Mouse (Mus musculus) MEL (cell line): ENCODE measurements around the gene Gm49661. TPM values are rescaled to one million over a fixed set of nuclear protein-coding genes. Genes with fewer than 3 reads are reported as not detected.

Experiments
- DNase-seq: peaks from one replicate; pipeline ENCODE4 v3.0.0; 2011; ENCODE audit warnings: low read depth, low spot score
- H3K27ac ChIP-seq: 2 replicates; pipeline ENCODE4 v1.5.1; 2012; ENCODE audit warnings: low read depth, mild to moderate bottlenecking, control low read depth, low read length, moderate library complexity; ENCODE audit not compliant: control insufficient read depth
- H3K27me3 ChIP-seq, 2 experiments: fragments of 150-350 bp in 1 of 2; sonication (generic) in 1 of 2; 2 replicates each; pipeline ENCODE4 v1.6.1; 2012; ENCODE audit warnings: low read length in 2 of 2, mild to moderate bottlenecking in 2 of 2, improper control_type of control experiment in 1 of 2, moderate library complexity in 1 of 2; ENCODE audit not compliant: insufficient read depth in 2 of 2, control insufficient read depth in 1 of 2
- H3K36me3 ChIP-seq, 2 experiments: 2 replicates each; pipeline ENCODE4 v1.6.1; 2012 to 2014; ENCODE audit warnings: low read length in 2 of 2, improper control_type of control experiment in 1 of 2, inconsistent platforms in 1 of 2, mild to moderate bottlenecking in 1 of 2; ENCODE audit not compliant: insufficient read depth in 2 of 2, control insufficient read depth in 1 of 2
- H3K4me1 ChIP-seq, 2 experiments: fragments of 150-350 bp in 1 of 2; sonication (generic) in 1 of 2; 2 replicates each; pipeline ENCODE4 v1.6.1; 2012; ENCODE audit warnings: low read length in 2 of 2, improper control_type of control experiment in 1 of 2, mild to moderate bottlenecking in 1 of 2; ENCODE audit not compliant: insufficient read depth in 2 of 2, control insufficient read depth in 1 of 2
- H3K4me3 ChIP-seq, 2 experiments: fragments of 150-350 bp in 1 of 2; sonication (generic) in 1 of 2; 2 replicates each; pipeline ENCODE4 v1.5.1; 2012; ENCODE audit warnings: low read depth in 2 of 2, low read length in 2 of 2, mild to moderate bottlenecking in 2 of 2, moderate library complexity in 2 of 2, control low read depth in 1 of 2, improper control_type of control experiment in 1 of 2; ENCODE audit not compliant: control insufficient read depth in 1 of 2, insufficient read depth in 1 of 2
- H3K79me2 ChIP-seq: 2 replicates; pipeline ENCODE4 v1.6.1; 2012; ENCODE audit warnings: mild to moderate bottlenecking, low read length, moderate library complexity; ENCODE audit not compliant: control insufficient read depth, poor library complexity, insufficient read depth
- H3K9ac ChIP-seq: 2 replicates; pipeline ENCODE4 v1.6.1; 2012; ENCODE audit warnings: low read depth, mild to moderate bottlenecking, control low read depth, low read length, moderate library complexity; ENCODE audit not compliant: control insufficient read depth, poor library complexity, severe bottlenecking
- H3K9me3 ChIP-seq: fragments of 150-350 bp; sonication (generic); replicated peaks from 2 replicates; pipeline ENCODE4 v1.6.1; 2012; ENCODE audit warnings: mild to moderate bottlenecking, low read length, improper control_type of control experiment, moderate library complexity; ENCODE audit not compliant: insufficient read depth
- EP300 ChIP-seq, 2 experiments: IDR thresholded peaks; 2 replicates each; pipeline ENCODE4 v1.6.1; 2011; ENCODE audit warnings: improper control_type of control experiment in 2 of 2, low read length in 2 of 2, low read depth in 1 of 2, mild to moderate bottlenecking in 1 of 2
- GATA1 ChIP-seq: IDR thresholded peaks from 2 replicates; pipeline ENCODE4 v1.6.1; 2011; ENCODE audit warnings: low read depth, low read length, improper control_type of control experiment
- HCFC1 ChIP-seq: IDR thresholded peaks from 2 replicates; pipeline ENCODE4 v1.6.1; 2012; ENCODE audit warnings: low read depth, mild to moderate bottlenecking, inconsistent platforms, low read length, improper control_type of control experiment, moderate library complexity
- JUND ChIP-seq: IDR thresholded peaks from 2 replicates; pipeline ENCODE4 v1.6.1; 2011; ENCODE audit warnings: low read depth, mild to moderate bottlenecking, improper control_type of control experiment, low read length
- KAT2A ChIP-seq: conservative IDR thresholded peaks from 2 replicates; pipeline ENCODE4 v1.6.1; 2012; ENCODE audit warnings: low read depth, low read length, improper control_type of control experiment, inconsistent platforms
- MAFK ChIP-seq: IDR thresholded peaks from 2 replicates; pipeline ENCODE4 v1.6.1; 2011; ENCODE audit warnings: low read depth, mild to moderate bottlenecking, low read length, improper control_type of control experiment, borderline replicate concordance
- MYC ChIP-seq: IDR thresholded peaks from 2 replicates; pipeline ENCODE4 v1.6.1; 2011; ENCODE audit warnings: low read depth, mild to moderate bottlenecking, low read length, improper control_type of control experiment, moderate library complexity
- NELFE ChIP-seq: IDR thresholded peaks from 2 replicates; pipeline ENCODE4 v1.6.1; 2011; ENCODE audit warnings: low read depth, low read length, improper control_type of control experiment
- POLR2AphosphoS2 ChIP-seq: IDR thresholded peaks from 2 replicates; pipeline ENCODE4 v1.6.1; 2011; ENCODE audit warnings: low read length, improper control_type of control experiment
- POLR2AphosphoS5 ChIP-seq: IDR thresholded peaks from 2 replicates; pipeline ENCODE4 v1.6.1; 2012; ENCODE audit warnings: low read depth, borderline replicate concordance, mild to moderate bottlenecking, inconsistent platforms, low read length, moderate library complexity, mixed read lengths
- RAD21 ChIP-seq: IDR thresholded peaks from 2 replicates; pipeline ENCODE4 v1.6.1; 2011; ENCODE audit warnings: mild to moderate bottlenecking, low read depth, low read length, improper control_type of control experiment
- RCOR1 ChIP-seq: IDR thresholded peaks from 2 replicates; pipeline ENCODE4 v1.6.1; 2012; ENCODE audit warnings: low read depth, mild to moderate bottlenecking, inconsistent platforms, low read length, improper control_type of control experiment
- SIN3A ChIP-seq: IDR thresholded peaks from 2 replicates; pipeline ENCODE4 v1.6.1; 2012; ENCODE audit warnings: low read length, improper control_type of control experiment, inconsistent platforms
- SMC3 ChIP-seq: IDR thresholded peaks from 2 replicates; pipeline ENCODE4 v1.6.1; 2011; ENCODE audit warnings: low read depth, low read length, improper control_type of control experiment
- TBP ChIP-seq: IDR thresholded peaks from 2 replicates; pipeline ENCODE4 v1.8.0; 2011; ENCODE audit warnings: low read depth, low read length, improper control_type of control experiment
- TCF12 ChIP-seq: IDR thresholded peaks from 2 replicates; pipeline ENCODE4 v1.6.1; 2014; ENCODE audit warnings: low read depth, mild to moderate bottlenecking, inconsistent platforms, low read length, improper control_type of control experiment, moderate library complexity
- USF2 ChIP-seq, 2 experiments: IDR thresholded peaks; 2 replicates each; pipeline ENCODE4 v1.6.1; 2011 to 2012; ENCODE audit warnings: improper control_type of control experiment in 2 of 2, low read length in 2 of 2, borderline replicate concordance in 1 of 2, inconsistent platforms in 1 of 2, low read depth in 1 of 2, mild to moderate bottlenecking in 1 of 2; ENCODE audit not compliant: insufficient read depth in 1 of 2
- ZNF384 ChIP-seq: IDR thresholded peaks from 2 replicates; pipeline ENCODE4 v1.6.1; 2012; ENCODE audit warnings: low read depth, mild to moderate bottlenecking, inconsistent platforms, low read length, improper control_type of control experiment
- polyA plus RNA-seq, 2 experiments: library from polyadenylated mRNA; stranded (reverse) in 1 of 2; unstranded in 1 of 2; fragments of >175 nt in 1 of 2; fragments of >200 nt in 1 of 2; gene quantifications; 2 replicates each; pipeline versions ENCODE4 v1.2.1 to v1.2.4; 2012; ENCODE audit warnings: low replicate concordance in 2 of 2, low read depth in 1 of 2; ENCODE audit not compliant: insufficient read length in 2 of 2, insufficient read depth in 1 of 2, missing spikeins in 1 of 2
- total RNA-seq: library from RNA; depleted of rRNA; stranded (reverse); fragments of 300-350 nt; gene quantifications from 2 replicates; pipeline ENCODE4 v1.2.3, GENCODE M21; 2012

Gm49661 gene
- total and polyA plus RNA-seq, 3 experiments, result 4.7 TPM; not detected in 2

DNA sequence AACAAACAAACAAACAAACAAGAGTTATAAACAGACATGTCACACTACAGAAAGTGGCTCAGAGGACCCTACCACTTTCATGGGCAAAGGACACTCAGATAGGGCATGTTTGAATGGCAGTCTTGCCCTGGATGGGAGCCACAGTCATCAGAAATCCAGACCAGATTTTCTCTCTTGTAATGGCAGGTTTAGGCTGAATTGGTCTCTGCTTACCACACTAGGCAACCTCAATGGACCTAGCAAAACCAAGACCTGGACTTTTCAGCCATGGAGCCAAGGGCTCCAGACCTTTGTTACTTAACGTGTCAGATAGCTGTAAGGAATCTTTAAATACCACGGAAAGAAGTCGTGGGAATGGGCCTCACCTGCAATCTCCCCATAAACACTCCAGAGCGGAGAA, 25.5 kb downstream of the Gm49661 start:
- H3K9me3 ChIP-seq, result no peaks in the 10 kb centered on the region
- no peaks in the 10 kb centered on the region for H3K36me3 ChIP-seq
- no peak overlapping the region for H3K9ac ChIP-seq
- TF ChIP-seq NELFE (no peak), ZNF384 (no peak)
- no peaks in the 10 kb centered on the region for H3K79me2 ChIP-seq
- H3K27me3 ChIP-seq, result peaks cover 0 to 4% of the 10 kb centered on the region in 2 experiments
- H3K27ac ChIP-seq, result no peak overlapping the region
- DNase-seq, result no peak
- H3K4me3 ChIP-seq, result no peak overlapping the region
- H3K4me1 ChIP-seq, result no peaks in the 10 kb centered on the region; a peak in 1 of 4 replicates

DNA sequence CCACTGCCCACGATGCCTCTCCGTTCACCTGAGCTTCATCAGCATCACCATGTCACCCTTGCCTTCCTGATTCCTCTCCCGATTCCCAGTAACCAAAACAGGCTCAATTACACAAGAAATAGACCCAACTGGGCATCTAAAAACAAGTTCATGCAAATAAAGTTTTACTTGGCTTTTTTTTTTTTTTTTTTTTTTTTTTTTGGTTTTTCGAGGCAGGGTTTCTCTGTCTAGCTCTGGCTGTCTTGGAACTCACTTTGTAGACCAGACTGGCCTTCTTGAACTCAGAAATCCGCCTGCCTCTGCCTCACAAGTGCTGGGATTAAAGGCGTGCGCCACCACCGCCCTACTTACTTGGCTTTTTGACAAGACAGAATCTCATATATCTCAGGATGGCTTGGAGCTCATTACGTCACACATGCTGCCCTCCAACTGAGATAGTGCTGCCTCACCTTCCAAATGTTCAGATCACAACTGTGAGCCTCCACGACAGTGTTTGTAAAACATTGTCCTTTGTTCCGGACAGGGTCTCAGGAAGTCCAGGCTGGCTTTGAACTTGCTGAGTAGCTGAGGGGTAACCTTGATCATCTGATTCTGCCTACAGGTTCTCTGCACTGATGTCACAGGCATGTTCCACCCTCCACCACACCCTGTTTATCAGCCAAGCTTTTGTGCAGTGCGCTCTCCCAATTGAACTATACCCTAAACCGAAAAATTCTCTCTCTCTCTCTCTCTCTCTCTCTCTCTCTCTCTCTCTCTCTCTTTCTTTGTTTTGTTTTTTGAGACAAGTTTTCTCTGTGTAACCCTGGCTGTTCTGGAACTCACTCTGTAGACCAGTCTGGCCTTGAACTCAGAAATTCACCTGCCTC, 31.4 kb downstream of the Gm49661 start:
- H3K36me3 ChIP-seq, result peaks cover 0 to 13% of the 10 kb centered on the region in 2 experiments; a peak in 2 of 4 replicates
- H3K79me2 ChIP-seq, result no peaks in the 10 kb centered on the region
- H3K9me3 ChIP-seq, result no peaks in the 10 kb centered on the region
- H3K9ac ChIP-seq, result no peak overlapping the region
- H3K4me3 ChIP-seq, result no peak overlapping the region
- H3K4me1 ChIP-seq, result peaks cover 0 to 26% of the 10 kb centered on the region in 2 experiments; a peak in 3 of 4 replicates
- no peak overlapping the region for H3K27ac ChIP-seq
- TF ChIP-seq POLR2AphosphoS2 (no peak), ZNF384 (peak; percentile 80), TCF12 (no peak), KAT2A (no peak), TBP (no peak), JUND (peak; percentile 87), EP300 (IDR thresholded peaks at IDR 0.05; ENCODE audit: low read depth in 1 of 2, low read length in 2 of 2) (no peak), MAFK (no peak), MYC (no peak), GATA1 (0 out of 2 replicates have a peak, but pooled peaks have one; percentile 16), HCFC1 (no peak), USF2 (IDR thresholded peaks at IDR 0.05; ENCODE audit: borderline replicate concordance in 1 of 2, insufficient read depth in 1 of 2, low read depth in 1 of 2, low read length in 2 of 2) (no peak), RAD21 (no peak), SMC3 (no peak), POLR2AphosphoS5 (no peak), RCOR1 (no peak), SIN3A (no peak; the same call in 1 of the 2 replicates)
- TF ChIP-seq, all 39 proteins: peak for 3
- peak; percentile 72 for DNase-seq
- no peaks in the 10 kb centered on the region for H3K27me3 ChIP-seq
